Mouse (Mus musculus) C2C12 (cell line): ENCODE results near the gene Ildr1.

Experiments
- CEBPB ChIP-seq: IDR thresholded peaks from one replicate; pipeline ENCODE4 v1.6.1; 2011; ENCODE audit warnings: low read depth, mild to moderate bottlenecking, control low read depth, moderate library complexity
- CTCF ChIP-seq: IDR thresholded peaks from one replicate; pipeline ENCODE4 v1.5.1; 2011; ENCODE audit not compliant: control insufficient read depth, insufficient read depth, insufficient read length
- FOSL1 ChIP-seq: IDR thresholded peaks from one replicate; pipeline ENCODE4 v1.8.0; 2011; ENCODE audit warnings: mild to moderate bottlenecking, low read length; ENCODE audit not compliant: poor library complexity, insufficient read depth, severe bottlenecking
- MAX ChIP-seq: IDR thresholded peaks from one replicate; pipeline ENCODE4 v1.6.1; 2011; ENCODE audit warnings: mild to moderate bottlenecking, control low read depth
- MYOD1 ChIP-seq: IDR thresholded peaks from one replicate; pipeline ENCODE4 v1.6.1; 2011; ENCODE audit warnings: low read depth; ENCODE audit not compliant: control insufficient read depth, insufficient read length
- MYOG ChIP-seq: IDR thresholded peaks from one replicate; pipeline ENCODE4 v1.6.1; 2011; ENCODE audit not compliant: control insufficient read depth, insufficient read length; ENCODE audit errors: extremely low read depth
- USF1 ChIP-seq: IDR thresholded peaks from one replicate; pipeline ENCODE4 v1.6.1; 2011; ENCODE audit warnings: low read depth, mild to moderate bottlenecking, control low read depth, moderate library complexity

DNA sequence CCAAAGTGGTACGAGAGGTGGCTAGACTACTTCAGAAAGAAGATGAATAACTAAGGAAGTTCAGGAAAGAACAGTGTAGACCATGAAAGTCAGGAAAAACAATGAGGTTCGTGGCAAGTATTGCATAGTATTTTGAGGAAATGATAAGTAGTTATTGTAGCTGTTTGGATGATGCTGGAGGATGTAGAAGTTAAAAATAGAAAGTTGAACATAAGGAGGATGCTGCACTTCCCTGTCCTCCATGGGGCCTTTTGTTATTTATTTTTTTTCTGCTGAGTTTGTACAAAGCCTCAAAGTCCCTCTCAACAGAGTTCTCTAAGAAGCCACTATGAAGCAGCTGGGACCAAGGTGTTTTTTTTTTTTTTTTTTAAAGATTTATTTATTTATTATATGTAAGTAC, 54.0 kb downstream of the Ildr1 start:
- TF ChIP-seq CTCF: no peak
- TF ChIP-seq MAX: no peak
- TF ChIP-seq CEBPB: no peak
- TF ChIP-seq USF1: no peak
- no peak for TF ChIP-seq MYOG
- no peak for TF ChIP-seq FOSL1
- no peak for TF ChIP-seq MYOD1
